Mouse (Mus musculus): ENCODE data around the gene Oxsr1.
"Not testable (repeated sequence)": the region's sequence is repeated elsewhere in the genome, so short reads cannot be mapped to it uniquely, and the experiment has no call there.

The Oxsr1 gene

GRCm38 (mm10) chr9:119215341-119215740 lies 106.9 kb downstream of the Oxsr1 start:
- DNase-seq (ENCODE audit: low spot score), result not testable (repeated sequence)

- no peak for DNase-seq (ENCODE audit: low spot score)
These were observed 107.6 kb downstream of the Oxsr1 start for GRCm38 (mm10) chr9:119214601-119215000.

DNA sequence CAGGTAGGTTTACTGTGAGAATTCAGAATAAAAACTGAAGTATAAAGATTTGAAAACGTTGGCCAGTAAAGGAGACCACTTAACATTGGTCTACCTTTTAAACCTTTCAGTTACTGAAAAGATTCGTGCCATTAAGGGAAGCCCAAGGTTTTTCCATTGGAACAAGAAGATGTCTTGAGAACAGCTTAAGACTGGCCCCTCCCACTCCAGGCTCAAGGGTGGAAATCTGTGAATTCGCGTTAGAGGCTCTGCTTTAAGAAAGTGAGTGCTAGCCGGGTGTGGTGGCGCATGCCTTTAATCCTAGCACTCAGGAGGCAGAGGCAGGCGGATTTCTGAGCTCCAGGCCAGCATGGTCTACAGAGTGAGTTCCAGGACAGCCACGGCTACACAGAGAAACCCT lies 109.2 kb downstream of the Oxsr1 start:
- no peak for DNase-seq (ENCODE audit: low spot score)

GRCm38 (mm10) chr9:119208998-119209397 lies 113.2 kb downstream of the Oxsr1 start, which contains the start of gene Slc22a13:
Gene Slc22a13, minus strand, starts transcription at chr9:119209098.
- DNase-seq (ENCODE audit: low spot score), result no peak

GRCm38 (mm10) chr9:119207113-119207512 lies 115.1 kb downstream of the Oxsr1 start:
- DNase-seq (ENCODE audit: low spot score), result no peak

GRCm38 (mm10) chr9:119206666-119207065 lies 115.6 kb downstream of the Oxsr1 start:
- DNase-seq (ENCODE audit: low spot score), result no peak

DNA sequence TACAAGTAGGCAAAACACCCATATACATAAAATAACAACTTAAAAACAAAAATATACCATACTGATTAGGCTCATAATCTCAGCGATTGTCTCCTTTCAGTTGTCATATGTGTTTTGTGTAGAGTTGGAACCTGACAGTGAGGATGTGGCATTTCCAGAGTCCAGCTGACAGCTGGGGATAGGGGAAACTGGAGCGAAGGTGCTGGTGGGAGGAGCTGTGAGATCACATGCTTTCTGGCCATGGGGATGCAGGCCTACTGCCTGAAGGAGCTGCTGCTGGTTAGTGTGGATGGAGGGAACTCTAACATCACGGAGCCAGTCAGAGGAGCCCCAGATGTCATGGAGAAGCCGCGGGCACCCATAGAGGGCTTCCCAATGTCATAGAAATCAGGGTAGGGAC lies 116.5 kb downstream of the Oxsr1 start:
- no peak for DNase-seq (ENCODE audit: low spot score)

- DNase-seq (ENCODE audit: low spot score), result no peak
These were observed 118.6 kb downstream of the Oxsr1 start for GRCm38 (mm10) chr9:119203617-119204016.

GRCm38 (mm10) chr9:119201653-119202052 lies 120.6 kb downstream of the Oxsr1 start:
- no peak for DNase-seq (ENCODE audit: low spot score)

DNA sequence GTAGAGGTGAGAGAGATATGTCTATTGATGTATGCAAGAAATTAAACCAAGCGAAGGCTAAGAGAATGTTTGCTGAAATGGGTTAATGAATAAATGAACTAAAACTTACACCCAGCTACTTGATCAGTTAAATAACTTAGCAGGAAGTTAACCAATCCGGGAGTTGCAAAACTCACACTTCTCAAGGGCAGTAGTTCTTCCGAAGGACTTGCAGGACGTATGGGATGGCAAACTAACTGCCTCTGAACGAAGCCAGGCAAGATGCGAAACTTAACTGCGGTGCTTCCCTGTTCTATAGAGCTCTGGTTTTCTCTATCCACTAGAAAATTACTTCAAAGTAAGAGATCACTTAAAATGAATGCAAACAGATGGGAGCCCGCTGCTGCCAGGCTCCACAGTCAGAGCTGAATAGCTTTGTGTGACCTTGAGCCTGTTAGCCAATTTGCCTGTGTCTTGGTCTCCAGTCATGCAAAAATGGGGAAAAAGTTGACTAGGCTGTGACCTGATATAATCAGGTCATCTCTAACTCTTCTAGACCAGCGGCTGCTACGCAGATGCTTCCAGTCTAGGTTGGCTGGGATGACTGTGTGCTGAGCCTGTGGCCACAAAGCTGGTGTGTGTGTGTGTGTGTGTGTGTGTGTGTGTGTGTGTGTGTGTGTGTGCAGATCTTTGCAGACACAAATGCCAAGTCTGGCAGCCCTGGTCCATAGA lies 122.9 kb downstream of the Oxsr1 start:
- DNase-seq (ENCODE audit: low spot score), result no peak

DNA sequence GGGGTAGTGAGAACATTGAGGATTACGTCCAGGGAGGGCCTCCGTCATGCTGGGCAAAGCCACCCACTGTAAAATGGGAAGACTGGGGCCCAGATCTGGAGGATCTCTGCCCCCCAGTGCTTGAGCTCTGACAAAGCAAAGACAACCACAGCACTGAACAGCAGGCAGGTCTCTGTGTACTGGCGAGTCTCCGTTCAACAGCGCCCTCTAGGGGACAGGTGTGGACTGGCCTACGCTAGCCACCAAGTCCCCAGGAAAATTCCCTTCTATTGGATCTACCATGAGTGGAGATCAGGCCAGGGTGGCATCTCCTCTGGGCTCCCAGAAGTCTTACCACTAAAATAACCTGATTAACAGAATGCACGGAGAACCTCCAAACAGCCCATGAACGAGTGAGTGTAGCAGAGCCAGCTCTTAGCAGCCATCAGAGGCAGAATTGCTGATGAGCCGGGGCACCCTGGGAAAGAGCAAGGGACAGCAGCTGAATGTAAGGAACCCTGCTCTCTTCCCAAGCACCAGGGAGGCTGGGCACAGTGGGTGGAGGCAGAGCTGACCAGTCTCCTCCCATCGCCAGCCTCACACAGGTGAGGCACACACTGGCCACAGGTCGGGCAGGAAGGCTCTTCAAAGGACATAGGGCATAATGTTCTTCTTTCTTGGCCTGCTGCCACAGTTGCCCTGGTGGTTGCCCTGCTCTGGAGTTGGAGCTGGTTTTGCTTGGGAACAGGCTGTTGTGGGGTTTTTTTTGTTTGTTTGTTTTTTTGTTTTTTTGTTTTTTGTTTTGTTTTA lies 129.8 kb downstream of the Oxsr1 start:
- no peak for DNase-seq (ENCODE audit: low spot score)

Measured in ovary, postnatal 10 days (tissue).